Mouse (Mus musculus) E14TG2a.4 (cell line): Measurements from ENCODE around the gene Abcc3.

Source experiments
- CTCF ChIP-seq: conservative IDR thresholded peaks from 2 replicates; pipeline ENCODE4 v1.5.1; 2014; ENCODE audit warnings: low read length
- NANOG ChIP-seq: IDR thresholded peaks from 2 replicates; pipeline ENCODE4 v1.6.1; 2014; ENCODE audit warnings: borderline replicate concordance, low read length, mixed read lengths
- POU5F1 ChIP-seq: IDR thresholded peaks from 2 replicates; pipeline ENCODE4 v1.6.1; 2014; ENCODE audit warnings: low read length, borderline replicate concordance

DNA sequence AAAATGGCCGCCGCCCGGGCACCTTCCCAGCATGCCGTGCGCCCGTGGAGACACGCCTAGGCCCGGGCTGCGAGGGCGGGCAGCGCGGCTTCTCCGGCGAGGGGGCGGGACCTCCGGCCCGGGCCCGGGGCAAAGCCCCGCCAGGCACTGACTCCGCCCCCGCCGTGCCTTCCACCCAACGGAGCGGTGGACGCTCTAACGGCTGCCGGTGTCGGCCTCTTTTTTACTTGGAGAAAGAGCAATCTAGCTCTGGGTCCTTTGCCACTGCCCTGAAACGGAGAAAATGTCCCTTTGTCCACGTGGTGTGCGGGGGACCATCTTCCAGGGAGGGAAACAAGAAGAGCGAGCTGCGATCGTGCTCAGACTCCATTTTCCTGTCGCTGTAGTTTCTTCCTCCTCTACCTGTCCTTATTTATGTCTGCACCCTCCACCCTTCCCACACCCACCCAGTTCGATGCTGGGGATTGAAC, 70.8 kb downstream of the Abcc3 start, which contains the start of gene Luc7l3:
- no peak for TF ChIP-seq CTCF
- no peak for TF ChIP-seq POU5F1
- no peak for TF ChIP-seq NANOG
